8 mouse cellular contexts compared by ENCODE assay signal in genomic region chr11:62731311-62732021, GRCm38 (mm10). TPM values are rescaled to one million over a fixed set of nuclear protein-coding genes. Genes with fewer than 3 reads are reported as not detected.
DNase-seq lines count a peak whose midpoint lies in the region; ATAC-seq and TF ChIP-seq lines count a peak whose summit lies in the region.

Gene Zfp287 (minus strand): TSS chr11:62731905.

- TF ChIP-seq POLR2A in CH12.LX (IDR thresholded peaks at IDR 0.05; ENCODE audit: low read depth, low read length), result peak; percentile 93
- TF ChIP-seq POLR2A in olfactory bulb, adult 2 months (IDR thresholded peaks at IDR 0.05; ENCODE audit: insufficient read depth, low read depth, low read length), result peak; percentile 96

- WGBS in lung, embryonic 14.5 days, result 1% methylated on average over 48 of the region's 48 CpGs
- WGBS in olfactory bulb, adult 2 months, result under 1% methylated on average over 48 of the region's 48 CpGs

- in situ Hi-C loops in CH12.LX (cut with MboI; ENCODE audit: low pct_ligation_motif_present, low pct_unique_long_range_greater_than_20kb, low sequenced_read_pairs), result no loop called here

- no peak for TF ChIP-seq CTCF in CH12.LX (conservative IDR thresholded peaks at IDR 0.05 in 1 of 2, IDR thresholded peaks at IDR 0.05 in 1 of 2; ENCODE audit: low read depth in 2 of 2, low read length in 2 of 2)
- no peak for TF ChIP-seq CTCF in lung, embryonic 14.5 days (IDR thresholded peaks at IDR 0.05; ENCODE audit: low read depth)
- TF ChIP-seq CTCF in olfactory bulb, adult 2 months (IDR thresholded peaks at IDR 0.05; ENCODE audit: insufficient read depth, low read depth, low read length), result no peak

- no peaks in the 10 kb centered on the region for H3K9me3 ChIP-seq in CH12.LX (replicated peaks; ENCODE audit: low read length)
- H3K9me3 ChIP-seq in lung, embryonic 14.5 days (ENCODE audit: low read depth, low read length), result no peaks in the 10 kb centered on the region

- H3K4me2 ChIP-seq in CH12.LX (ENCODE audit: insufficient read depth, low read depth, poor library complexity, severe bottlenecking), result peak within 1 kb of the TSS; percentile 52
- H3K4me2 ChIP-seq in lung, embryonic 14.5 days, result peak within 1 kb of the TSS; percentile 89

- H3K27me3 ChIP-seq in CH12.LX (replicated peaks), result peaks cover 2% of the 10 kb centered on the region
- no peaks in the 10 kb centered on the region for H3K27me3 ChIP-seq in lung, embryonic 14.5 days (ENCODE audit: insufficient read depth, low read length)

- DNase-seq in CH12.LX (ENCODE audit: extremely low read depth), result peak; percentile 93
- peak; percentile 94 for DNase-seq in cerebellum, adult 11-12 months
- peak; percentile 94 for DNase-seq in forelimb bud, embryonic 11.5 days (ENCODE audit: low read depth, low spot score)
- DNase-seq in layer of hippocampus, adult 8-10 months (ENCODE audit: low spot score in 2 of 2), result peak; percentile 92 to 93
- DNase-seq in lung, embryonic 14.5 days, result peak; percentile 95
- peak; percentile 62 to 74 for DNase-seq in thymus, adult 18-20 months

- peaks cover 13 to 23% of the 10 kb centered on the region in 2 experiments for H3K36me3 ChIP-seq in CH12.LX (replicated peaks in 1 of 2; ENCODE audit: control insufficient read depth in 1 of 2, insufficient read depth in 1 of 2, low read length in 1 of 2)
- H3K36me3 ChIP-seq in lung, embryonic 14.5 days (ENCODE audit: insufficient read depth), result peaks cover 7% of the 10 kb centered on the region; the same call in 1 of the 2 replicates

- H3K4me3 ChIP-seq in CH12.LX (replicated peaks in 1 of 3; ENCODE audit: low read depth in 2 of 3, low read length in 2 of 3, poor library complexity in 1 of 3), result peak within 1 kb of the TSS; percentile 51 to 76 (median 61)
- peak within 1 kb of the TSS; percentile 74 for H3K4me3 ChIP-seq in lung, embryonic 14.5 days (ENCODE audit: low read depth, low read length)
- H3K4me3 ChIP-seq in olfactory bulb, adult 2 months (ENCODE audit: insufficient read depth, low read depth, low read length), result peak within 1 kb of the TSS; percentile 66

- no peak for TF ChIP-seq EP300 in CH12.LX (IDR thresholded peaks at IDR 0.05; ENCODE audit: low read length)

- ATAC-seq in hematopoietic stem cell, adult 5-6 weeks (replicated peaks in 1 of 2; ENCODE audit: insufficient read depth in 1 of 2, low FRiP score in 2 of 2, low TSS enrichment in 1 of 2, low read depth in 1 of 2, poor library complexity in 2 of 2, severe bottlenecking in 2 of 2), result peak; percentile 86 to 93
- ATAC-seq in lung, embryonic 14.5 days (ENCODE audit: insufficient read depth), result peak; percentile 99

- H3K4me1 ChIP-seq in CH12.LX (ENCODE audit: control insufficient read depth in 1 of 2, insufficient read depth in 2 of 2), result peaks cover 2 to 24% of the 10 kb centered on the region in 2 experiments; a peak in 3 of 4 replicates
- H3K4me1 ChIP-seq in lung, embryonic 14.5 days (ENCODE audit: insufficient read depth), result no peaks in the 10 kb centered on the region
- H3K4me1 ChIP-seq in olfactory bulb, adult 2 months (ENCODE audit: control insufficient read depth, insufficient read depth, low read length), result 0 out of 2 replicates have a peak, but pooled peaks cover 3% of the 10 kb centered on the region

- TF ChIP-seq RAD21 in CH12.LX (IDR thresholded peaks at IDR 0.05; ENCODE audit: low read depth, low read length), result no peak

- H3K27ac ChIP-seq in CH12.LX (ENCODE audit: insufficient read depth, low read depth), result no peak within 1 kb of the TSS
- peak within 1 kb of the TSS; percentile 75; the same call in 1 of the 2 replicates for H3K27ac ChIP-seq in lung, embryonic 14.5 days (ENCODE audit: low read depth)
- H3K27ac ChIP-seq in olfactory bulb, adult 2 months (ENCODE audit: insufficient read depth, low read depth, low read length), result peak within 1 kb of the TSS; percentile 77

- peak within 1 kb of the TSS; percentile 46 for H3K9ac ChIP-seq in CH12.LX (ENCODE audit: insufficient read depth, low read depth)
- H3K9ac ChIP-seq in lung, embryonic 14.5 days, result peak within 1 kb of the TSS; percentile 66

- no peaks in the 10 kb centered on the region for H3K79me2 ChIP-seq in CH12.LX (replicated peaks; ENCODE audit: control insufficient read depth, extremely low read depth, insufficient read depth, poor library complexity, severe bottlenecking)

- dilution Hi-C loops in CH12.LX (cut with MboI; ENCODE audit: extremely low pct_ligation_motif_present, extremely low pct_unique_long_range_greater_than_20kb, low sequenced_read_pairs), result no loop called here

TF ChIP-seq in CH12.LX, 34 proteins besides CTCF, POLR2A, EP300 and RAD21:
- TF ChIP-seq ETS1 (conservative IDR thresholded peaks at IDR 0.05; ENCODE audit: low read depth, low read length), result no peak; the same call in 1 of the 2 replicates
- TF ChIP-seq ZKSCAN1 (IDR thresholded peaks at IDR 0.05; ENCODE audit: borderline replicate concordance, low read depth, low read length), result no peak
- TF ChIP-seq MAX (IDR thresholded peaks at IDR 0.05; ENCODE audit: low read length), result peak; percentile 85
- TF ChIP-seq ZC3H11A (IDR thresholded peaks at IDR 0.05; ENCODE audit: low read depth, low read length), result no peak
- TF ChIP-seq POLR2AphosphoS2 (IDR thresholded peaks at IDR 0.05; ENCODE audit: low read depth, low read length), result 0 out of 2 replicates have a peak, but pooled peaks have one; percentile 51
- TF ChIP-seq NELFE (IDR thresholded peaks at IDR 0.05; ENCODE audit: low read depth, low read length), result peak; percentile 75
- peak; percentile 89 for TF ChIP-seq RCOR1 (conservative IDR thresholded peaks at IDR 0.05; ENCODE audit: low read depth, low read length)
- peak; percentile 100 for TF ChIP-seq NRF1 (IDR thresholded peaks at IDR 0.05; ENCODE audit: low read depth, low read length)
- peak; percentile 62 for TF ChIP-seq ELF1 (IDR thresholded peaks at IDR 0.05; ENCODE audit: low read depth, low read length)
- TF ChIP-seq IRF4 (IDR thresholded peaks at IDR 0.05; ENCODE audit: low read depth, low read length), result 0 out of 2 replicates have a peak, but pooled peaks have one; percentile 26
- peak; percentile 83 for TF ChIP-seq ZMIZ1 (IDR thresholded peaks at IDR 0.05; ENCODE audit: low read depth, low read length)
- TF ChIP-seq KAT2A (IDR thresholded peaks at IDR 0.05; ENCODE audit: insufficient replicate concordance, low read length), result peak; percentile 65; the same call in 1 of the 2 replicates
- TF ChIP-seq MAFK (IDR thresholded peaks at IDR 0.05; ENCODE audit: insufficient replicate concordance, low read length), result no peak
- peak; percentile 61; the same call in 1 of the 2 replicates for TF ChIP-seq MEF2A (IDR thresholded peaks at IDR 0.05; ENCODE audit: borderline replicate concordance, low read depth, low read length)
- TF ChIP-seq BHLHE40 (IDR thresholded peaks at IDR 0.05; ENCODE audit: low read depth, low read length), result peak; percentile 19; the same call in 1 of the 2 replicates
- 0 out of 2 replicates have a peak, but pooled peaks have one; percentile 6 for TF ChIP-seq MYC (IDR thresholded peaks at IDR 0.05; ENCODE audit: low read depth, low read length)
- TF ChIP-seq HCFC1 (IDR thresholded peaks at IDR 0.05; ENCODE audit: low read depth, low read length), result peak; percentile 64
- peak; percentile 47 for TF ChIP-seq SIN3A (IDR thresholded peaks at IDR 0.05; ENCODE audit: low read length)
- TF ChIP-seq CHD2 (IDR thresholded peaks at IDR 0.05; ENCODE audit: low read length), result no peak
- no peak for TF ChIP-seq E2F4 (IDR thresholded peaks at IDR 0.05; ENCODE audit: insufficient replicate concordance, low read depth, low read length)
- TF ChIP-seq TBP (conservative IDR thresholded peaks at IDR 0.05; ENCODE audit: low read depth, low read length), result 0 out of 2 replicates have a peak, but pooled peaks have one; percentile 11
- TF ChIP-seq TCF12 (IDR thresholded peaks at IDR 0.05; ENCODE audit: low read depth, low read length), result peak; percentile 73; the same call in 1 of the 2 replicates

RNA-seq across cellular contexts. Expression of gene Zfp287, which starts in this region (rescaled TPM):
- total RNA-seq in CH12.LX (2012; rRNA removed) (6.2 and 7.3 TPM in 2 replicates), CH12.LX (2014; rRNA removed) (4.6 and 4.8 TPM in 2 replicates)
- polyA plus RNA-seq in CH12.LX (2012; ENCODE audit: insufficient read length, low read depth), result 5.7 TPM in 2 replicates
- total RNA-seq in hematopoietic stem cell, adult 5-6 weeks (2017), result 7.3 and 9.6 TPM in 2 replicates
- total RNA-seq in layer of hippocampus, adult 8-10 months (2022), result 10 to 100 TPM; 16.3 to 19.9 (median 18.5) TPM
- 7.9 and 9.0 TPM in 2 replicates for polyA plus RNA-seq in lung, embryonic 14.5 days (2014; fragmentation: Nextera tagmentation; extraction: Ambion mirVana)
- not detected in 2 replicates for polyA plus RNA-seq in olfactory bulb, adult 2 months (2012; ENCODE audit: insufficient read depth, insufficient read length, low replicate concordance, missing spikeins)
